Mouse (Mus musculus): ENCODE measurements around the gene Dock8. TPM values are rescaled to one million over a fixed set of nuclear protein-coding genes. Genes with fewer than 3 reads are reported as not detected.

Gene Dock8
- total and polyA plus RNA-seq, 3 experiments, result 9.8 to 37.5 (median 22.4) TPM

DNA sequence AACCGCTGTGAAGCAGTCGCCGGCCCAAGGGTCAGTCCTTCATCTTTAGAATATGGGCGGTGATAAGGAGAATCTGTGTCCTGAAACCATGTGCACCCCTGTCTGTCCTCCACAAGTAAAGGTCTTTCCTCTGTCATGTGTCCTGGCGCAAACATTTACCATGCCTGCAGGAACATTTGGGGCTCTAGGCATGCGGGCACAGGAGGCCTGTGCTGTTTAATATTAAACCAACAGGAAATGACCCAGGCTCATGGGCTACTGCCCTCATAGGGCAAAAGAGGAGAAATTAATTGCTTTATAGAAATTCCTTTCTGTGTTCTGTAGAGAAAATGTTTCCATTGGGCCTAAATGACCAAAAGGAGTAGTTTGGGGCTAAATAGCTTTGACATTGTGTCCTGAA lies 36.5 kb downstream of the Dock8 start:
- no peaks in the 10 kb centered on the region for H3K27me3 ChIP-seq (replicated peaks)
- in situ Hi-C loops (cut with MboI; ENCODE audit: low pct_ligation_motif_present, low pct_unique_long_range_greater_than_20kb, low sequenced_read_pairs), result no loop called here
- TF ChIP-seq USF1 (IDR thresholded peaks at IDR 0.05; ENCODE audit: low read depth, low read length) (no peak), HCFC1 (IDR thresholded peaks at IDR 0.05; ENCODE audit: low read depth, low read length) (no peak), MXI1 (IDR thresholded peaks at IDR 0.05; ENCODE audit: low read depth, low read length) (no peak)
- H3K9ac ChIP-seq (ENCODE audit: insufficient read depth, low read depth), result no peak overlapping the region
- H3K27ac ChIP-seq (ENCODE audit: insufficient read depth, low read depth), result no peak overlapping the region
- no peak overlapping the region for H3K4me3 ChIP-seq (replicated peaks in 1 of 3; ENCODE audit: low read depth in 2 of 3, low read length in 2 of 3, poor library complexity in 1 of 3)
- no peaks in the 10 kb centered on the region for H3K79me2 ChIP-seq (replicated peaks; ENCODE audit: control insufficient read depth, extremely low read depth, insufficient read depth, poor library complexity, severe bottlenecking)
- no peaks in the 10 kb centered on the region for H3K9me3 ChIP-seq (replicated peaks; ENCODE audit: low read length)
- peaks cover 12 to 22% of the 10 kb centered on the region in 2 experiments for H3K4me1 ChIP-seq (ENCODE audit: control insufficient read depth in 1 of 2, insufficient read depth in 2 of 2)
- no peak overlapping the region for H3K4me2 ChIP-seq (ENCODE audit: insufficient read depth, low read depth, poor library complexity, severe bottlenecking)
- DNase-seq (ENCODE audit: extremely low read depth), result no peak
- H3K36me3 ChIP-seq (replicated peaks in 1 of 2; ENCODE audit: control insufficient read depth in 1 of 2, insufficient read depth in 1 of 2, low read length in 1 of 2), result no peaks in the 10 kb centered on the region
- dilution Hi-C loops (cut with MboI; ENCODE audit: extremely low pct_ligation_motif_present, extremely low pct_unique_long_range_greater_than_20kb, low sequenced_read_pairs), result no loop called here

DNA sequence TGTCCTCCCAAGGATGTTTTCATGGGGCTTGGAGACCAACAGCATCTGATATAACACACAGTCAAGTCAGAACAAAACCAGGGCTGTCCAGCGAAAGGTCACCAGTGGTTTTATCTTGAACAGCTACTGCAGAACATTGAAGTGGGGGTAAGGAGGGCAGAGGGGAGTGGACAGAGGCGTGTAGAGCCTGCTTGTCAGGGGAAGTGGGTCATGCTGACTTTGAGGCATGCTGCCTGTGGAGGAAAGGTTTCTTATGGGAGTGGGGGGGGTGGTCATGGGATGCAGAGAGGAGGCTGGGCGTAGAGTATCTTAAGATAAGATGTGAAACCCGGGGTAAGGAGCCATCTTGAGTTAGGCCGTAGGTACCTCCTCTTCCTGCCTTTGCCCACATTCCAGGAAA lies 37.5 kb downstream of the Dock8 start:
- TF ChIP-seq USF1 (IDR thresholded peaks at IDR 0.05; ENCODE audit: low read depth, low read length) (no peak), MAX (IDR thresholded peaks at IDR 0.05; ENCODE audit: low read length) (no peak), ZKSCAN1 (IDR thresholded peaks at IDR 0.05; ENCODE audit: borderline replicate concordance, low read depth, low read length) (no peak), USF2 (conservative IDR thresholded peaks at IDR 0.05; ENCODE audit: low read depth, low read length) (no peak), ZC3H11A (IDR thresholded peaks at IDR 0.05; ENCODE audit: low read depth, low read length) (no peak), EP300 (IDR thresholded peaks at IDR 0.05; ENCODE audit: low read length) (no peak)
- in situ Hi-C loops (cut with MboI; ENCODE audit: low pct_ligation_motif_present, low pct_unique_long_range_greater_than_20kb, low sequenced_read_pairs), result no loop called here
- H3K79me2 ChIP-seq (replicated peaks; ENCODE audit: control insufficient read depth, extremely low read depth, insufficient read depth, poor library complexity, severe bottlenecking), result no peaks in the 10 kb centered on the region
- H3K9me3 ChIP-seq (replicated peaks; ENCODE audit: low read length), result no peaks in the 10 kb centered on the region
- dilution Hi-C loops (cut with MboI; ENCODE audit: extremely low pct_ligation_motif_present, extremely low pct_unique_long_range_greater_than_20kb, low sequenced_read_pairs), result no loop called here
- no peaks in the 10 kb centered on the region for H3K36me3 ChIP-seq (replicated peaks in 1 of 2; ENCODE audit: control insufficient read depth in 1 of 2, insufficient read depth in 1 of 2, low read length in 1 of 2)
- no peaks in the 10 kb centered on the region for H3K27me3 ChIP-seq (replicated peaks)
- H3K9ac ChIP-seq (ENCODE audit: insufficient read depth, low read depth), result no peak overlapping the region
- H3K4me2 ChIP-seq (ENCODE audit: insufficient read depth, low read depth, poor library complexity, severe bottlenecking), result no peak overlapping the region
- H3K27ac ChIP-seq (ENCODE audit: insufficient read depth, low read depth), result no peak overlapping the region
- no peak for DNase-seq (ENCODE audit: extremely low read depth)
- peaks cover 8 to 12% of the 10 kb centered on the region in 2 experiments for H3K4me1 ChIP-seq (ENCODE audit: control insufficient read depth in 1 of 2, insufficient read depth in 2 of 2)
- no peak overlapping the region for H3K4me3 ChIP-seq (replicated peaks in 1 of 3; ENCODE audit: low read depth in 2 of 3, low read length in 2 of 3, poor library complexity in 1 of 3)

DNA sequence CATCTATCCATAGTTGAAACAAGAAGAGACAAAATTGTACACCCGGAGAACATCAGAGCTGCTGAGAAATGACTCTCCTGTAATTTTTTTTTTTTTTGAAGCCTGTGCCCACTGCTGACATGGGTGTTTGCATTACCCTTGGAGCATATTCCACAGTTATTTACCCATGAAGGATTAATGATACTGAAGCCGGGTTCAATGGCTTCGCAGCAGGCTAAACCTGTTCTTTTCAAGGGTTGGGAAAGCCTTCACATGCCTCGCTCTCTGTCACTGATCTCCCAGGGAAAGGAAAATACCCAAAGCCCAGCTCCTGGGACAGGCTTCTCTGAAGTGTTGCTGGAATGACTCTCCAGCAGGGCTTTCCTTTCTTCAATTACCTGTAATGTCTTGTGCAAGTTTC lies 37.9 kb downstream of the Dock8 start:
- dilution Hi-C loops (cut with MboI; ENCODE audit: extremely low pct_ligation_motif_present, extremely low pct_unique_long_range_greater_than_20kb, low sequenced_read_pairs), result no loop called here

More for the DNA sequence above, 37.9 kb downstream of the Dock8 start:
- no peak overlapping the region for H3K4me3 ChIP-seq (replicated peaks in 1 of 3; ENCODE audit: low read depth in 2 of 3, low read length in 2 of 3, poor library complexity in 1 of 3)
- no peak overlapping the region for H3K27ac ChIP-seq (ENCODE audit: insufficient read depth, low read depth)
- no peaks in the 10 kb centered on the region for H3K79me2 ChIP-seq (replicated peaks; ENCODE audit: control insufficient read depth, extremely low read depth, insufficient read depth, poor library complexity, severe bottlenecking)
- H3K9me3 ChIP-seq (replicated peaks; ENCODE audit: low read length), result no peaks in the 10 kb centered on the region
- H3K9ac ChIP-seq (ENCODE audit: insufficient read depth, low read depth), result no peak overlapping the region
- in situ Hi-C loops (cut with MboI; ENCODE audit: low pct_ligation_motif_present, low pct_unique_long_range_greater_than_20kb, low sequenced_read_pairs), result no loop called here
- no peak for TF ChIP-seq RCOR1 (conservative IDR thresholded peaks at IDR 0.05; ENCODE audit: low read depth, low read length)
- TF ChIP-seq ELF1 (IDR thresholded peaks at IDR 0.05; ENCODE audit: low read depth, low read length), result no peak
- TF ChIP-seq POLR2AphosphoS2 (IDR thresholded peaks at IDR 0.05; ENCODE audit: low read depth, low read length), result no peak
- TF ChIP-seq NELFE (IDR thresholded peaks at IDR 0.05; ENCODE audit: low read depth, low read length), result no peak
- TF ChIP-seq MAZ (IDR thresholded peaks at IDR 0.05; ENCODE audit: low read depth, low read length), result no peak
- TF ChIP-seq MAFK (IDR thresholded peaks at IDR 0.05; ENCODE audit: insufficient replicate concordance, low read length), result no peak
- peaks cover 4 to 8% of the 10 kb centered on the region in 2 experiments; a peak in 3 of 4 replicates for H3K4me1 ChIP-seq (ENCODE audit: control insufficient read depth in 1 of 2, insufficient read depth in 2 of 2)
- DNase-seq (ENCODE audit: extremely low read depth), result no peak
- no peaks in the 10 kb centered on the region for H3K27me3 ChIP-seq (replicated peaks)
- H3K4me2 ChIP-seq (ENCODE audit: insufficient read depth, low read depth, poor library complexity, severe bottlenecking), result no peak overlapping the region
- H3K36me3 ChIP-seq (replicated peaks in 1 of 2; ENCODE audit: control insufficient read depth in 1 of 2, insufficient read depth in 1 of 2, low read length in 1 of 2), result no peaks in the 10 kb centered on the region
